Mouse (Mus musculus) lung, adult 2 months (tissue): ENCODE measurements around the gene Ift81.

ENCODE experiments used
- CTCF ChIP-seq: fragments of 200-500 bp; IDR thresholded peaks from 2 replicates; pipeline ENCODE4 v1.5.1; 2011; ENCODE audit warnings: mild to moderate bottlenecking, low read length, control low read depth; ENCODE audit not compliant: insufficient read depth
- POLR2A ChIP-seq: fragments of 200-500 bp; IDR thresholded peaks from 2 replicates; pipeline ENCODE4 v1.6.1; 2011; ENCODE audit warnings: low read depth, mild to moderate bottlenecking, control low read depth, low read length, borderline replicate concordance; ENCODE audit errors: extremely low read depth

DNA sequence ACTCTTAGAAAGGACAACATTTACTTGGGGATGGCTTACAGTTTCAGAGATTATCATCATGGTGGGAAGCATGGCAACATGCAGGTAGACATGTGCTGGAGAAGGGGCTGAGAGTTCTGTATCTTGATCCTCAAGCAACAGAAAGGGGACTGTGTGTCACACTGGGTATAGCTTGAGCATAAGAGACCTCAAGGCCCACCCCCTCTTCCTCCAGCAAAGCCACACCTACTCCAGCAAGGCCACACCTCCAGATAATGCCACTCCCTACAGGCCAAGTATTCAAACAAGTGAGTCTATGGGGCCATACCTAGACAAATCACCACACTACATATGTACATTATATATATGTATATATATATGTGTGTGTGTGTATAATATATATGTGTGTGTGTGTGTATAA, 106.9 kb downstream of the Ift81 start:
- no peak for TF ChIP-seq CTCF
- no peak for TF ChIP-seq POLR2A
